Mouse (Mus musculus) left cerebral cortex, adult 11 months (tissue): ENCODE measurements around the gene Acsm1.

Experiments used
- DNase-seq: peaks from one replicate; pipeline ENCODE4 v3.0.0; 2022; ENCODE audit warnings: low spot score

Acsm1 gene

DNA sequence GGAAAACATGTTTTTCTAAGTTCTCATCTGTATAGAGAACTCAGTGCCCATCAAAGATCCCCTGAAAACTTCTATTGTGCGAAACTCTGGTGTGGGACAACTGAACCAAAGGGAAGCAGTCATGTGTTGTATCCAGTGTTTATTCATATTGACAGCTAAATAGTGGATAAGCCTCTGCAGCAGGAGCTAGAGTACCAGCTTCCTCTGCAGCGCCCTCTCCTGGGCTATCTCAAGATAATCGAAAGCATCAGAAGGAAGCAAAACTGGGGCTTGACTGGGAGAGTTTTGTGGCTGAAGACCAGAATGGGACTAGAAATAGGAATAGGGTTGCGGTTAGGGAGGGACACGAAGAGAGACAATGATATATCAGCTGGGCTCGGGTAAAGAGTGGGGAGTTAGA is 64.1 kb downstream of the Acsm1 start:
- no peak for DNase-seq

GRCm38 (mm10) chr7:119673465-119673864 is 66.6 kb downstream of the Acsm1 start:
- DNase-seq = peak; percentile 11

GRCm38 (mm10) chr7:119680107-119680506 is 73.3 kb downstream of the Acsm1 start:
- no peak for DNase-seq

GRCm38 (mm10) chr7:119682699-119683098 is 75.9 kb downstream of the Acsm1 start:
- no peak for DNase-seq

DNA sequence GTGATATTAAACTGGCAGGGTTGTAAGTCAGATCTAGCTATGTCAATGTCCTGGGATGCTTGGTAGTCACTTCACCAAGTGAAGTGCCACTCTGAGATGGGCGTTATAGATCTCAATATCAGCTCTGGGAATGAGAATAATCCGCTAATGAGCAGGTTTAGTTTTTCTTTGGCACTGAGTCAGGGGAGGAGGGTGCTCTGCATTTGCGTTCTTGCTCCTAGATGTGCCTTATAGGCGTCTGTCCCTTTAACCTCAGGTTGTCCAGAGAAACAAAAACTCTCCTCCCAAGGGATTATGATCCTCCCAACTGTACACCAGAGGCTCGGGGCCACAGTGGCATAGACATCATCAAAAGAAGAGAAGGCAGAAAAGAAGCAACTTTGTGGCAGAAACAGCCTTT is 82.9 kb downstream of the Acsm1 start, which contains the start of gene Acsm4:
Acsm4 (plus strand) TSS at position 301 of the 400 bp plus-strand sequence.
- DNase-seq = no peak

DNA sequence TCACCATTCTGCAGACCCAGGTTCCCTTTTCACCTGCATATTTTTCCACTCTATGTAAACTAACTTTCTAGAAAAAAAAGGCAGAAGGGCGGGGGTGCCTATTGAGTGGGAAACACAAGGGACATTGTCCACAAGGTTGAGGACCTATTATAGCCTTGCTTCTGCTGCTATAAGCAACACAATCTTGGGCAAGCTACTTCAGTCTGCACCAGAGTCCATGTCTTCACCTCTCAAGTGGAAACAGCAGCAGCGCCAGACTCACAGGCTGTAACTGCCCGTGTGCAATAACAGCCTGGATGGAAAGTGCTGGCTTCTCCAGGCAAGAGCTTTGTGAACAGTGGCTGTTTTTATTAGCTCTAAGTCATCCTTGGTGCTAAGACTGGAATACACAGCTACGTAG is 85.5 kb downstream of the Acsm1 start:
- no peak for DNase-seq

GRCm38 (mm10) chr7:119694926-119695325 is 88.1 kb downstream of the Acsm1 start:
- DNase-seq = no peak
